Mouse (Mus musculus) ES-Bruce4 (cell line): ENCODE results near the gene Dusp13. TPM values are rescaled to one million over a fixed set of nuclear protein-coding genes. Genes with fewer than 3 reads are reported as not detected.

Experiments
- H3K27ac ChIP-seq: 2 replicates; pipeline ENCODE4 v1.5.1; 2012; ENCODE audit warnings: low read length, inconsistent platforms; ENCODE audit not compliant: insufficient read depth
- H3K27me3 ChIP-seq: 2 replicates; pipeline ENCODE4 v1.6.1; 2012; ENCODE audit warnings: mild to moderate bottlenecking, low read length, inconsistent platforms; ENCODE audit not compliant: control insufficient read depth, poor library complexity, insufficient read depth, severe bottlenecking
- H3K36me3 ChIP-seq: 2 replicates; pipeline ENCODE4 v1.6.1; 2012; ENCODE audit warnings: inconsistent platforms, mild to moderate bottlenecking, low read length, moderate library complexity; ENCODE audit not compliant: control insufficient read depth, poor library complexity, insufficient read depth, severe bottlenecking
- H3K4me1 ChIP-seq: one replicate; pipeline ENCODE4 v1.8.1; 2011; ENCODE audit warnings: low read length; ENCODE audit not compliant: control insufficient read depth, insufficient read depth
- H3K4me3 ChIP-seq: 2 replicates; pipeline ENCODE4 v1.5.1; 2011; ENCODE audit warnings: low read depth, mild to moderate bottlenecking, low read length
- H3K9ac ChIP-seq: 2 replicates; pipeline ENCODE4 v1.6.1; 2012; ENCODE audit warnings: low read depth, mild to moderate bottlenecking, inconsistent platforms; ENCODE audit not compliant: poor library complexity, severe bottlenecking
- H3K9me3 ChIP-seq: replicated peaks from 2 replicates; pipeline ENCODE4 v1.6.1; 2012; ENCODE audit warnings: mild to moderate bottlenecking, low read length, inconsistent platforms; ENCODE audit not compliant: control insufficient read depth, poor library complexity, insufficient read depth, severe bottlenecking
- CTCF ChIP-seq: IDR thresholded peaks from one replicate; pipeline ENCODE4 v1.8.1; 2011; ENCODE audit warnings: low read depth, low read length
- EP300 ChIP-seq: IDR thresholded peaks from 2 replicates; pipeline ENCODE4 v1.6.1; 2011; ENCODE audit warnings: low read depth, low read length; ENCODE audit not compliant: insufficient read depth
- POLR2A ChIP-seq: IDR thresholded peaks from one replicate; pipeline ENCODE4 v1.8.1; 2011; ENCODE audit warnings: low read length; ENCODE audit not compliant: insufficient read depth
- polyA plus RNA-seq: library from polyadenylated mRNA; stranded (reverse); fragments of >200 nt; gene quantifications from 2 replicates; pipeline ENCODE4 v1.2.4, GENCODE M21; 2011; ENCODE audit warnings: low read depth; ENCODE audit not compliant: missing spikeins, insufficient read depth, insufficient read length

Gene Dusp13
- polyA plus RNA-seq, 1 experiment: not detected

DNA sequence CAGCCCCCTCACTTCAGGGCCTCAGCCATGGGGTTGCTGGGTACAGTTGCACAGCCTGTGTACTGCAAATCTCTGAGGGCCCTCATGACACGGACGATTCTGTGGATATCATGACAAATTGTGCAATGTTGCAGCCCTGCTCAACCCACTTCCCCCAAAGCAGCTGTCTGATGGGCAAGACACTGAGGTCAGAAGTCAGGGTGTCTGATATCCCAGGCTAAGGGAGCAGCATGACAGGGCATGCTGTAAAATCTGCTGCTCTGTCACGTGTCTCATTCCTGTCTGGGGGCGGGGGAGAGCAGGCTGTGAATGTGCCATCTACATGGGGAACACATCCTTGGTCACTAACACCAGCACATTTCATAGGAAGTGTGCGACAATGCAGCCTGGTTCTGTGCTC is 5.8 kb downstream of the Dusp13 start:
- Histone ChIP-seq H3K9me3 (no peaks in the 10 kb centered on the region), H3K9ac (no peak overlapping the region), H3K27ac (no peak overlapping the region), H3K4me3 (no peak overlapping the region), H3K36me3 (no peaks in the 10 kb centered on the region), H3K4me1 (no peaks in the 10 kb centered on the region), H3K27me3 (no peaks in the 10 kb centered on the region)
- TF ChIP-seq CTCF (no peak), POLR2A (no peak), EP300 (no peak)

- Histone ChIP-seq H3K4me3 (no peak overlapping the region), H3K9me3 (no peaks in the 10 kb centered on the region), H3K27ac (no peak overlapping the region), H3K27me3 (no peaks in the 10 kb centered on the region), H3K36me3 (no peaks in the 10 kb centered on the region), H3K4me1 (no peaks in the 10 kb centered on the region), H3K9ac (no peak overlapping the region)
- no peak for TF ChIP-seq POLR2A
- TF ChIP-seq CTCF: no peak
- TF ChIP-seq EP300: no peak
Observed at GRCm38 (mm10) chr14:21744169-21744568, 6.8 kb downstream of the Dusp13 start.

DNA sequence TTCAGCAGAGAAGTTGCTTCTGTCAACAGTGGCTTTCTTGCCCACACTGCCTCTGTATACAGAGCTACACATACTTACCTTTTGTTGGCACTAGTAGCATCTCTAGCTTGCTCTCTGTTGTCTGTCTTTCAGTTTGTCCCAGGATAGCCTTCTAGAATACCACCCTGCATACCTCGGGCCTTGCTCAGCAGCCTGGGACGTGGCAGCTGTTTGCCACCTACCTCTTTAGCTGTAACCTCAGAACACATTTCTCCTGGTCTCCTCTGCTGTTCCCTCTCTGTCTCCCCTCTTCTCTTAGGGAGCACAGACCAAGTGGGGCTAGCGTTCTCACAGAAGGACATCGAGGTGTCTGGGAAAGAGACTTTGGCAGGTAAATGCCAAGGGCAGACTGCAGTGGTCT is 8.5 kb downstream of the Dusp13 start:
- Histone ChIP-seq H3K36me3 (no peaks in the 10 kb centered on the region), H3K9ac (no peak overlapping the region)
- TF ChIP-seq CTCF: no peak
- no peak for TF ChIP-seq POLR2A
- TF ChIP-seq EP300: no peak

DNA sequence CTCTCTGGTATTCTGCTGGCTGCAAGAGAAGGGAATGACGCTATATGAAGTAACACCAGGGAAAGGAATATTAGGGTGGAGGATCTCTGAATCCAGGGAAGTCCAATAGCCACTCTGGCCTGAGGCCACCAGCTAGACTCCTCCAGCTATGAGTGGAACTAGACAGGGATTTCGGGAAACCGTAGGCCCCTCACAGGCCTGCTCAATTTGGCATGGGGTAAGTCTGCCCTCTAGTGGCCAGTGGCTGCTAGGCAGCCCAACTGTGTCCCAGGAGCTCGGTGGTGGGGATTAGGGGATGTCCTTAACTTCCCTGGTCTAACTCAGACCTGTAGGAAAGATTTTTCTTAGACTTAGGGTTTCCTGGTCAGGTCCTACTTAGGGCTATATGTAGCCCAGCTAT is 9.2 kb downstream of the Dusp13 start:
- Histone ChIP-seq H3K27ac (no peak overlapping the region), H3K36me3 (no peaks in the 10 kb centered on the region)
- TF ChIP-seq CTCF (peak; percentile 96), EP300 (no peak)

More for the DNA sequence above, 8.5 kb downstream of the Dusp13 start:
- Histone ChIP-seq H3K4me1 (no peaks in the 10 kb centered on the region), H3K27ac (no peak overlapping the region), H3K27me3 (no peaks in the 10 kb centered on the region), H3K4me3 (no peak overlapping the region), H3K9me3 (no peaks in the 10 kb centered on the region)

DNA sequence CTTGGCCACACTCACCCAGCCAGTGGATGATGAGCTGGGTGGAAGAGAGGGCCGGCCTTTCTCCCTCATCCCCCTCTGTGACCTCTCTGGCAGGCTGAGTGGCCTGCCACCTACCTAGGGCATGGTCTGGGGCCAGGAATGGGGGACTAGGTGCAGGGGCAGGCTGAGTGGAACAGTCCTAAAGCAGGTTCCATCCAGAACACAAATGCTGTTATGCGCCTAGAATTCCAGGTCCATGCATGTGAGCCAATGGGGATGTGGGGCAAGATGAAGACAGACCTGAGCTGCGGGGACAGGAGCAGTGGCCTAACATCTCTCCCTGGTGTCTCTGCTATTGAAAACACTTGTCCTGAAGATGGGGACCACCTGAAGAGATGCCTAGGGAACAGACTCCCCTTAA is 9.7 kb downstream of the Dusp13 start:
- Histone ChIP-seq H3K27ac (no peak overlapping the region), H3K9me3 (no peaks in the 10 kb centered on the region), H3K9ac (no peak overlapping the region), H3K4me3 (no peak overlapping the region), H3K4me1 (no peaks in the 10 kb centered on the region), H3K27me3 (no peaks in the 10 kb centered on the region), H3K36me3 (no peaks in the 10 kb centered on the region)
- no peak for TF ChIP-seq CTCF
- TF ChIP-seq EP300: no peak
- no peak for TF ChIP-seq POLR2A

More for the DNA sequence above, 9.2 kb downstream of the Dusp13 start:
- H3K9ac ChIP-seq: no peak overlapping the region
- H3K27me3 ChIP-seq: no peaks in the 10 kb centered on the region
- H3K9me3 ChIP-seq: no peaks in the 10 kb centered on the region
- no peaks in the 10 kb centered on the region for H3K4me1 ChIP-seq
- H3K4me3 ChIP-seq: no peak overlapping the region

- Histone ChIP-seq H3K4me3 (no peak overlapping the region), H3K9ac (no peak overlapping the region), H3K36me3 (no peaks in the 10 kb centered on the region), H3K4me1 (no peaks in the 10 kb centered on the region), H3K9me3 (no peaks in the 10 kb centered on the region), H3K27me3 (no peaks in the 10 kb centered on the region), H3K27ac (no peak overlapping the region)
- TF ChIP-seq EP300: no peak
- no peak for TF ChIP-seq CTCF
- no peak for TF ChIP-seq POLR2A
Observed at GRCm38 (mm10) chr14:21740345-21740744, 10.6 kb downstream of the Dusp13 start.
